Mouse (Mus musculus) ovary, postnatal 10 days (tissue): Measurements from ENCODE around the gene Klk1b5.
A peak's percentile ranks its signal among the peaks of the same experiment; 100 is the strongest.

ENCODE experiments used
- DNase-seq: peaks from one replicate; pipeline ENCODE4 v3.0.0; 2022; ENCODE audit warnings: low spot score

Klk1b5 gene

GRCm38 (mm10) chr7:44253023-44253616 lies 37.4 kb downstream of the Klk1b5 start:
- DNase-seq: no peak

GRCm38 (mm10) chr7:44254930-44255329 lies 39.2 kb downstream of the Klk1b5 start:
- no peak for DNase-seq

- DNase-seq: no peak
Measured at GRCm38 (mm10) chr7:44257278-44257677, 41.5 kb downstream of the Klk1b5 start, which contains the start of gene Acp4. Gene Acp4, minus strand, starts transcription at chr7:44257378.

- DNase-seq: no peak
Measured at GRCm38 (mm10) chr7:44260410-44260809, 44.7 kb downstream of the Klk1b5 start.

GRCm38 (mm10) chr7:44261147-44261546 lies 45.4 kb downstream of the Klk1b5 start, which contains the start of gene Gm15517:
Gene Gm15517, plus strand, starts transcription at chr7:44261447.
- no peak for DNase-seq

- peak; percentile 91 for DNase-seq
Measured at GRCm38 (mm10) chr7:44262791-44263643, 47.3 kb downstream of the Klk1b5 start.

- no peak for DNase-seq
Measured at GRCm38 (mm10) chr7:44268117-44268516, 52.4 kb downstream of the Klk1b5 start.

GRCm38 (mm10) chr7:44269397-44269796 lies 53.7 kb downstream of the Klk1b5 start:
- DNase-seq: no peak
